Mouse (Mus musculus) cerebellum, adult (tissue): ENCODE measurements around the gene Pbp2.

Experiments used
- ATAC-seq: cut with Nextera tagmentation; 2 replicates; pipeline ENCODE4 v1.9.2; 2017; ENCODE audit warnings: mild to moderate bottlenecking, moderate library complexity, mixed read lengths; ENCODE audit not compliant: insufficient number of reproducible peaks, low FRiP score, low TSS enrichment

Pbp2 gene

DNA sequence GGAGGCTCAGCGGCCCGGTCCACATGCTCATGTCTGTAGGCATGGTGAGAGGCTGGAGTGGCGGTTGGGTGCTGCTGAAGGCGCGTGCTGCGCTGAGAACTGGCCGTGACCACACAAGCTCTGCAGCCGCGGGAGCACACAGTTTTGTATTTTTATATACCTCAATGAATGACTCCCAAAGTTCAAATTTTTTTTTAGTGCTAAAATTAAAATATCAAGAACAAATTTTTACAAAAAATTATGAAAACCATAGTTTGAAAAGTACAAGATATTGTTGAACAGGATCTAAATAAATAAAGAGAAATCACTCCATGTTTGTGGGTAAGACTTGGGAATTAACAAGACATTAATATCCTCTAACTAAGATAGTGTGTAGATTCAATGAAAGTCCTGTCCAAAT is at the start of gene Pbp2:
Gene Pbp2, minus strand, starts transcription at position 101 of the 400 bp plus-strand sequence.
- no peak for ATAC-seq

DNA sequence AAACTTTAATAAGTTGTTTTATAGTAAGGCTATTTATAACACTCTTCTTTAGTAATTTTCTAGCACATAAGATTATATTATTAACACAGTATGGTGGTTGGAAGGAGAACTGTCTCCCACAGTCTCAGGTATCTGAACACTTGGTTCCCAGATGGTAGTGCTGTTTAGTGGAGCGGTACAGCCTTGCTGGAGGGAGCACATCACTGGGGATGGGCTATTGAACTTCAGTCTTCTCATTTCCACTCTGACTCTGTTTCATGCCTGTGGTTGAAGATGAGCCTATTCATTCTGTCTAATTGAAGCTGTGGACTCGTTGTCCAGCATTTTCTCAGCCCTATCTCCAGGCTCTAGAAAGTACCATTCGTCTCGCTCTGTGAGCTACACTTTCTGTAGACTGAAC is 44.7 kb upstream of the Pbp2 start:
- ATAC-seq: no peak

DNA sequence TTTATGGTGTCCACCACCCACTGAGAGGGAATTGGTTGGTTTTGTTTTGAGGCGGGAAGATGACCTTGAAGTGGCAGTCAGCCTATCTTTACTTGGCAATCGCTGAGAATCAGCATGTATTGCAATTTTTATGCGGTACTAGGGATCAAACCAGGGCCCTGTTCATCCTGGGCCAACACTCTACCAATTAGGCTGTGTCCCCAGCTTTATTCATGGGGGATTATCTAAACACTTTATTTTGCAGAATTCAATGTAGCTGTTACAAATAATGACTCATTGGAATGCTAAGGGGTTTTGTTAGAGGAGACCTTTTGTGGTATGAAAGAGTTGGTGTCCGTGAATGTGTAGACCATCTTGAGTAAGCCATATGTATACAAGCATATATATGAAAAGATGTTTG is 42.3 kb upstream of the Pbp2 start:
- ATAC-seq: no peak

DNA sequence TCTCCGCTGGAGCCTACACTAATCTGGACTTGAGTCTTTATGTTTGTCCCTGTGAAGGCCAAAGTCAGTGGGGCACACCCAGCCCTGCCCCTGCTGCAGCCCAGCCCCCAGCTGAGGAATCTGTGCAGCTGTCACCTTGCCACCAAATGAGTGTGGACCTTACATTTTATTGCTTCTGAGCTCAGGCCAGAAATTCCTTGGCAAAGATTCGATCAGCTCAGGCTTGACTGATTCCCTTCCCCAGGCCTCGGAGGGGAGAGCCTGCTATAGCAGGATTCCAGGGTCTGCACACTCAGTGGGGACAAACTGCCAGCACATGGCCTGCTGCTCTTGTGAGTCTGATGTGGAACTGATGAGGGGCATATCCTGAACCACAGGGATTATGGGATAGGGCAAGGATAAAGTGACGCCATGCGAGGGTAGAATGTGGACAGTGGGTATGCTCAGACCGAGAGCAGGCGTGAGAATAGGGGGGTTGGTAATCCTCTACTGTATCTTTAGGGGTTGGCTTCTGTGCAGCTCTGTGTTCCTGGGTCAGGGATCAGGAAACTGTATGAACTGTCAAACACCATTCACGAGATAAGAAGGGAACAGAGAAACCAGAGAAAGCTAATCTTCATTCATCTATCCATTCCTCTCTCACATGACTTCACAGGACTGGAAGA is 41.6 kb upstream of the Pbp2 start:
- no peak for ATAC-seq

DNA sequence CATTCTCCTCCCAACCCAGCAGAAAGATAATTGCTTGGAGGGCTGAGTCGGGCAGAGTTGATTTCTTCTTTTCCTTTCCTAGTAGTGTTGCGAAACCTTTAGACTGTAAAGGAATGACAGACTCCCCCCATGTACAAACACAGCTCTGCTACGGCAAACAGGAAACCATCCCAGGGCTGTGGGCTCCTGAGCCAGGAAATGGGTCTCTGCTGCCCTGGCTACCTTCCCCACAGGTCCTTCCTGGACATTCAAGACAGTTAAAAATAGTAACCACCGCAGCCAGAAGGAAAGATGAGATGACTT is 30.8 kb upstream of the Pbp2 start:
- ATAC-seq: no peak

DNA sequence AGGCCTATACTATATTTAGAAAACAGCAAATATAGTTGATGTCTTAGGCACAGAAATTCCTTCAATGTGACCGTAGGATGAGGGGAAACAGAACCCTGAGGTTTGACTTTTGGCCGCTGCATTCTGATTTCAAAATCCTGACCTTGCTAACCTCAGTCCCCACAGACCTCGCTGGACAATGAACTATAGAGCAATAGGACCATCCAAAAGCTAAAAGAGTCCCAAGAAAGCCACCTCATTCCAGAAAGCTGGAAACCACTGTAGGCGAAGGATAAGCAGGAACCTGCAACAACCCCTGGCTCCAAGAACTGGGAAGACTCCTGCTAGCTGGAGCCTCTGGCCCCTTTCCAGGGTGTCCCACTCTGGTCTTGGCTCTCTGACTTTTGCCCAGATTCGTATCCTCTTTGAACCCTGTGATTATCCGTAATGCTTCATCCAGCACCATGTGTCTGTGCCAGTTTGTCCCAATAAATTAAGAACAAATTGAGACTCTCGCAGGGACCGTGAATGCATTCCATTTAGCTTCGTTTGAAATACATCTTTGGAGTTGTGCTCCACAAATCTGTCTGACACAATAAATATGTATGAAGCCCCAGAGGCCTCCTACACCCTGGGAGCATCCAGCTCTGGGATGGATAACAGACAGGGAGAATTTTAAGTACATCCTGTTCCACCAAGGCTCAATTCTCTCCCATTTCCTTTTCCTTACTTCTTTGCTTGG is 30.3 kb upstream of the Pbp2 start:
- ATAC-seq: no peak

DNA sequence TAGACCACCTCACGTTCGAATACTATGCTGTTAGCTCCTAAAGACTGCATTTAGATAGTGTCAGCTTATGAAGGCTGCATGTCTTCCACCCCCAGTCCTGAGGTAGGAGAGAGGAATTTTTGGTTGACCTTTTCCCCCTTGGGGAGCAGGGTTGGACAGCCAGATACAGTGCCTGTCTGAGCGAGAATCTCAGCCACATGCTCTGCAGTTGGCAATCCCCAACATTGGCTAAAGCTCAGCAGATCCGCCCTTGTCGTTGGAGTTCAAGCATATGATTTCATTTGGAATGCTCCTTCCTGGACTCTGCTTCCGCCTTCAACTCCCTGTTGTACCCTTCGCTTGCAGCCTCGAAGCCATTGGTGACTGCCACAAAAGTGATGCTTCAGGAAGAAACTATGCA is 26.2 kb upstream of the Pbp2 start:
- ATAC-seq: no peak

DNA sequence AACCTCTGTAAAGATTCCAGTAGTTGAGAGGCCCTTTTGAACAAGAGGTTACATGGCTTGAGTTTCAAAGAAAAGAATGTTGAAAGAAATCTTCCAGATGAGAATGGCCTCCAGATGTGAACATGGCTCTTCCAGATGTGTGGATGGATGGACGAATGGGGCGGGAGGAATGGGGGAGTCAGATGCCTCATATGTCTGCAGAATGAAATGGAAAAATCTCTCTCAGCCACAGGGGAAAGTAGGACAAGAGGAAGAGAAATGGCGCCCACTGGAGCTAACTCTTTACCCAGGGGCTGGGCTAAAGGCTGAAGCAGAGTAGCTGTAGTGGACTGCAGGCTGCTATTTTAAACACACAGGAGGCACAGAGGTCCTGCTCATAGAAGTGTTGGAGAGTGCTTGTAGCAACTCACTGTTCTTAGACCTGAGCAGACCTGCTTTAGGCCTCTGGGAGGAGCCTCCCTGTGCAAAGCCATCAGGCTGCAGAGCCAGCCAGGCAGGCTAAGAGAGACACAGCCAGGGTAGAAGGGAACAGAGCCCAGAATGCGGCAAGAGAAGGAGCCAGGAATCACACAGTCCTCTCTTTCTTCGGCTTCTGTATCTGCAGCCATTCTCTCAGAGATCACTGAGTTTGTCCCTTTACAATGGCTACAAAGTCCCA is 23.9 kb upstream of the Pbp2 start:
- no peak for ATAC-seq

DNA sequence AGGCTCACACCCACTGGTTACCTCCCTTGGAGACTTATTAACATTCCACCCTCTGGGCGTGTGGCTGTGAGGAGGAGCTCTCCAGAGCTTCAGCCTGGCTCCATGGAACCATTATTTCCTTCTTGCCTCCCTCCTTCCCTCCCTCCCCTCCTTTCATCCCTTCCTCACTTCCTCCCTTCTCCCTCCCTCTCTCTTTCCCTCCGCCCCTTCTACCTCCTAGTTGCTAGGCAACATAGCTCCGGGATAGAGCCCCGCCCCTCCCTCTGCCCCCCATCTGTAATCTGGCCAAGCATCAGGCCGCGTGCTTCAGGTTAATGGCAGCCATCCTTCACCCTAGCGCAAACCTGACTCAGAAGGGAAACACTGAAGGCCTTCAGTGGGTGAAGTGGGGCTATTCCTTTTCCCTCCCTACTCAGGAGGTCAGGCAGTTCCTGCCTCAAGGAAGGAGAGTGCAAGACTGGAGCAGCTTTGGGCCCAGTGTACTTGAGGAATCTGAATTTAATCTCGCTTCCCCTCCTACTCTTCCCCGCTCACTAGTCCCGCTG is 22.6 kb upstream of the Pbp2 start:
- ATAC-seq: no peak

DNA sequence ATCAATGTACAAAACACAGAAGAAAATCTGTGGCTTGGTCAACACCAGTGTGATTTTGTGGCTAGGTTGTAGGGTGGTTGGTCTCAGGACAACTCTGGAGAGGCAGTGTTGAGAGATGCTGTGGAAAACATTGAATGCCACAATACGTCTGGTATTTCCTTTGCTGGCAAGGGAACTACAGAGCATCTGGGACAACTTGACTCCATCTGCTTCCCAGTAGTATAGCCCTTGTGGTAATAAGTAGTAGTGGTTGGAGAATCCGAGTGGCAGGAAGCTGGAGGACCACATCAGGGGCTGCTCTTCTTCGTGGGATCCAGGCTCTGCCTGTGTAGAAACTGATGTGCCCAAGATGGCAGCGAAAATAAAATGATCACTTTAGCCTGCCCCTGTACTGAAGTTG is 21.7 kb upstream of the Pbp2 start:
- ATAC-seq: no peak

DNA sequence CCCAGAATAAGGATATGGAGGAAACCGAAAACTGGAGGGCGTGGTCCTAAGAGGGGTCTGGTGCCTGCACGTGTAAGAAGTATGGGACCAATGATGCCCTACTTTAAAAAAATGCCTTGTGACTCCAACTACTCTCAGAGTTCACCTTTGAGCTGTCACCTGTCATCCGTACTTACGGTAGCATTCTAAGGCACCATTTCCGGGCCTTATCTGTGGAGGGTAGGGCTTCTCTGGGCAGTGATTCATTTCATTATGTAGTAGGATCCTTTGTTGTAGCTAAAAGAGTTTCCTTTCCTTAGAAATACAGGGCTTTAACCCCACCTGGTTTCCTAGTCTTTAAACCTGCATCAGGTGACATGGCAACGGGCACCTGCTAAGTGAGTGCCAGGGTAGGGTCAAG is 16.6 kb upstream of the Pbp2 start:
- ATAC-seq: no peak

DNA sequence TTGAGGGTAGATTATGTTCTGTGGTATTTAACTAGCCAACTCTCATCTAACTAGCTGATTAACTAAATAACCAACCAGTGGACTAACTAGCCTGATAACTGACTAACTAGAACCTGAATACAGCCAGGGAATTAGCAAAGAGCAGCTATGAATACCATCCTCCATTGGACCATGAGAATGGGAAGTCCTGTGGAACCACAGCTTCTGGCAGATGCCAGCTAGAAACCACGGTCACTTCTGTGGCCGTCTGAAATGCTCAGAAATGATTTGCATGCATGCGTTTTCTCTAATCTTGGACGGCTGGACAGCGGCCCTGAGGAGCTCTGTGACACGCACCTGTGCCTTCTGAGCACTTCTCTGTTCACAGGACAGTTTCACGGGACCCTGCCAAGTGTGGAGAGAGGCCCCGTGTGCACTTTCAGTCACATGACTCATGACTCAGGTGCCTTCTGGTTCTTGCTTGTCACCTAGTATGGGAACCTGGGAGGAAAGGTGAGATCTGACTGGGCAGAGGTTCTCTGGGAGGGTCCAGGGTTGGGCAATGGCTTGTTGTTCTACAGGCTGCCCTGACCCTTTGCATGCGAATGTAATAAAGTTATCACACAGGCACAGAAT is 14.6 kb upstream of the Pbp2 start:
- ATAC-seq: no peak

DNA sequence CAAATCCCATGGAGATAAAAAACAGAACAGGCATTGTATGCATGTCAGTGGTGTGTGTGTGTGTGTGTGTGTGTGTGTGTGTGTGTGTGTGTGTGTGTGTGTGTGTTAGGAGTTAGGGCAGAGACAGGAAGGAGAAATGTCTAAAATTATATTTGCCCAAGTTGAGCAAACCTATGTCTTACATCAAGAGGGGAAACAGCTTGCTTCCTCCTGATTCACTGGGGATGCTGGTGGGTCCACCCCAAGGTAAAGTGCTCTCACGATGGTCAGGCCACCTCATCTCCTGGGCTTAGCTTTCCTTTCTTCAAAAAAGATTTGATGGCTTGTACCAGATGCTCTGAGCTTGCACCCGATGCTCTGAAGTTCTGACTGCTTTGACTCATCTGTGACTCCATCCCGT is 13.9 kb upstream of the Pbp2 start:
- no peak for ATAC-seq

DNA sequence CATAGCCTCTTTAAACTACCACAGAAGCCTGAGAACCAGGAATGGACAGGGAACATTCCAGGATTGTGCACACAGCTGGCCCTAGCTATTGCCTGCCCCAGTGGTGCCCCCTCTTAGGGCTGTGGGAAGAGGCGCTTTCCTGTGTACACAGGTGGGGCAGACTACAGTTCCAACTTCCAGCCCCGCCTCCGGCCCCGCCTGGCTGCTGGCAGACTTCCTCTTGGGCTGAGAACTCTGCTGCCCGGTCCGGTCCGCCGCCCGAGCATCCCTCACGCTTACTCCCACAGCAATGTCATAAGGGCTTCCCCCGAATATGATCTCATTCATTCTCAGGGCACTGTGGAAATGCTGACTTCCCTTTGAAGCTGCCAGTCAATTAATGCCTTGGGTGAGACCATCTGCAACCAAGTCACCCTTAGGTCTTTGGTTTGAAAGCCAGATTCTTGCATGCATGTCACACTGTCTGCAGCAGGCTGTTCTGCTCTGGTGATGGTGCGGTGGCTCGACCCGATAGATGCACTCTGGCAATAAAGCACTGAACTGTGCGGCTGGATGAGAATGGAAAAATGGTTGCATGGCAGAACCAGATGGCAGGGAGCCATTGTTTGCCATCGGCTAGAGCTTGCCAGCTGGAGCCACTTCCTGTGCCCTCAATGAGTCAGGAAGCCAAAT is 13.2 kb upstream of the Pbp2 start:
- peak; percentile 64 for ATAC-seq

DNA sequence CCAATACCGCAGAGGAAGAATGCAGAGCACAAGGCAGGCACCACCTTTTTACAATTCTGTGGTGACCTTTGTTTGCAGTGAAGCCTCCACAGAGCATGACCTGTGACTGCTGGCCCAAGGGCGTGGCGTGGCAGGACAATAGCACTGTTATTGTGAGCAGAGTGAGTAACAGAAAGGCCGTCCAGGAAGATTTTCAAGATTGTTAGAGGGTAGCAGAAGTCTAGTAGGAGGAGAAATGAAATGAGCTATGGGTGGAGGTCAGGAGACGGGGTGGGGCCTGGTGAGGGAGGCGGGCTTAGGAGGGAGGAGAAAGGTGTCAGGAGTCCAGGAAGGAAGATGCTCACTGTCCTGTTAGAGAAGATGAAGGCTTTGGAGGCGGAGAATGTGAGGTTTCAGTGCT is 12.5 kb upstream of the Pbp2 start:
- no peak for ATAC-seq

DNA sequence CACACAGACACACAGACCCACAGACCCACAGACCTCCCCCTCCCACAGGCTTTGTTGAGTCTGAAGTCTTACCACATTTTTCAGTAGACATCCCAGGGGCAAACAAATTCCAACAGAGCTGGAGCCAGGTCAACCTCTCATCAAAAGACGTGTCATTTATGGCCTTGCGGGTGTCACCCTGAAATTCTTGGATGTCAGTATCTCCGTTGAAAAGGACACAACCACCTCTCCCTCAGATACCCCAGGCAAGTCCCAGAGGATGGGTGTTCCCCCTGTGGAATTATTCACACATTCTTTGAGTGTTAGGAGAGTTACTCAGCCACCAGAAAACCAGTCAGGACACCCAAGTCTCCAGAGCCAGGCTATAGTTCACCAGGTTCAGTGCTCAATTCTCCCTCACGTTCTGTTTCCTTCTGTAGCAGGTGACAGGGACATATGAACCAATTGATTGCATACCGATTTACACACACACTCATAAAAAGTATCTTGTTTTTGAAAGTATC is 9.3 kb upstream of the Pbp2 start:
- ATAC-seq: no peak

DNA sequence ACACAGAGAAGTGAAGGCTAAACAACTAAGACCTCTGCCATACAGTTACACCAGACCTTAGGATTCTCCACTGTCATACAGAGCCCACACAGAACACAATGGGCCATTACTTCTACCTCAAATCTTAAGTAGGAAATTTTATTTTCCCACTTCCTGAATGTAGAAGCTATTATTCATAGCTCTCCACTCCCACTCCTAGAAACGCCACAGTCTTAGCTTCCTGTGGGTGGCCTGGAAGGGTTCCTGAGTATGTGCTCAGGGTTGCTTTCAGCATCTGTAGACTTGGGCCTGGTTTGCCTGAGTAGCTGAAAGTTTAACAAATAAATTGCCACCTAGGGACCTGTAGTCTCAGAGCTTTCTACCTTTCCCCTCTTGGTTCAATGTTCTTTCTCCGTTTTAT is 5.9 kb upstream of the Pbp2 start:
- no peak for ATAC-seq

DNA sequence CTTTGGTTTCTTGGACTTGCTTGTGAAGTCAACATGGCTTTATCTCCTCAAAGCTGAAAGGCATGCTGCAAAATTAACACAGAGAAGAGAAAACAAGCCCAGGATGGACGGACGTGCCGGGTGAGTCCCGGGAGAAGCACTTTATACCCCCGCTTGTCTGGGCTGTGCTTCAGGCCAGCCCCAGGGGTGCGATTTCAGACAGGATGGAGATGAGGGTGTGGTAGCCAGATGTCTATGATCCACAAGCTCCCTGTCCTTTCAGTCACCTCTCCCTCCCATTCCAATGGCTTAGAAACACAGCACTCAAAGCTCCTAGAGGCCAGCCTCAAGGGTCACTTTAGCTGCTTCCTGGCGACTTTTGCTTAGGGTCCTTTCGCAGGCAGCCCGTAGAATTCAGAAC is 3.8 kb upstream of the Pbp2 start:
- ATAC-seq: no peak

DNA sequence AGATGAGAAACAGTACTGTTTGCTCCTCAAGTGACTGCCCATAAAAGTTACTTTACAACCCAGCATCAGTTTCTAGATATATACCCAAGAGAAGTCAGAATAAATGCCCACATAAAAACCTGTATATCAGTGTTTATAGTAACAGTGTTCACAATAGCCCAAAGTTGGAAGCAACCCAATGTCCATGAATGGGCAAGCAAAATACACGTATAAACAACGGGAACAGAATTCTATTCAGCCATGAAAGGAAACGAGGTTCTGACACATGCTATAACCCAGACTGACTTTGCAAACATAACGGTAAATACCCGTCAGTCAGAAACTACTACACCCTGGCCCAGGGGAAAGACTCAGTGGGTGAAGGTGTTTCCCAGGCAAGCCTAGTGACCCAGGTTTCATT is 1.8 kb upstream of the Pbp2 start:
- no peak for ATAC-seq

DNA sequence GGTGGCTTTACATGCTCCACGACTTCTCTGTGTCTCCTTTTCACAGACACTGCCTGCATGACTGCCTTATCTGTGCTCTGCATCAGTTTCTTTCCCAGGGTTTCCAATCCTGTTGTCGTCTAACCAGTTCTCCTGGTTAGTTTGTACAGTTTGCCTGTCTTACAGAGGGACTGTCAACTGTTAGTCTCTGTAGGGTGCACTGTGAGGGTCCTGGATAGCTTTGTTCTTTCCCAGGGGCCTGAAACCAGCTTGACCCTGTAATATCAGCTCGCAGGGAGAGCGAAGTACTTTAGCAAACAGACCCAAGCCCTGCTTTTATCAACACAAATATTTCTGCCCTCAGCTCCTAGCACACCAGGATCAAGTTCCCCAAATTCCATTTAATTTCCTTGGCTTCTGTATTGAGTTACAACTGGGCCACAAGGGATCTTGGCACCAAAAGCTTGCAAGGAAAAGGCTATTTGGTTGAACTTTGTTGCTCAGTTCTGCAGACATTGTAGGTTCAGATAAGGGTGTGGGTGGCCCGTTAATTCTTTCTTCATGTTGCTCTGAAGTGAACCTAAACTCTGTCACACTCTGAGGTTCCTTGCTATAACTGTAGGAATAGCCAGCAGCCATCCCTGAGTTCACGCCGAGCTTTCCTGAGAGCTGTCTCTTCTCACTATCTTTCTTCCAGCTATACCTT is 5.5 kb downstream of the Pbp2 start:
- no peak for ATAC-seq
